Comparison of ENCODE assay signal across 24 mouse cellular contexts in genomic region chr9:77278055-77278454, GRCm38 (mm10).
DNase-seq lines count a peak whose midpoint lies in the region; ATAC-seq and TF ChIP-seq lines count a peak whose summit lies in the region.
"Had no signal": no experiment of that assay in that cellular context is flagged by ENCODE, and none has a peak within 500 bp of the region (broad histone marks: within the 10 kb centered on the region; RNA-seq: fewer than 3 reads in every experiment).

No protein-coding gene starts in this region.

- H3K9me3 ChIP-seq in forebrain, postnatal 0 days (ENCODE audit: low read length) = no peaks in the 10 kb centered on the region
- H3K9me3 ChIP-seq in forebrain, embryonic 14.5 days (replicated peaks; ENCODE audit: control insufficient read depth, low read length) = no peaks in the 10 kb centered on the region
- H3K9me3 ChIP-seq in heart, embryonic 13.5 days = no peaks in the 10 kb centered on the region
- H3K9me3 ChIP-seq in midbrain, embryonic 14.5 days (ENCODE audit: control insufficient read depth, low read length) = no peaks in the 10 kb centered on the region
- H3K9me3 ChIP-seq in midbrain, postnatal 0 days (ENCODE audit: low read length) = no peaks in the 10 kb centered on the region
- H3K9me3 ChIP-seq in intestine, embryonic 16.5 days (ENCODE audit: control insufficient read depth, low read length) = no peaks in the 10 kb centered on the region
- H3K9me3 ChIP-seq: embryonic facial prominence, embryonic 15.5 days; hindbrain, embryonic 12.5 days; limb, embryonic 10.5 days; liver, embryonic 15.5 days; lung, embryonic 15.5 days; megakaryocyte, embryonic 14.5 days; neural tube, embryonic 12.5 days had no signal

- TF ChIP-seq CTCF in forebrain, postnatal 0 days (IDR thresholded peaks at IDR 0.05; ENCODE audit: low read depth) = no peak
- no peak for TF ChIP-seq CTCF in midbrain, postnatal 0 days (IDR thresholded peaks at IDR 0.05)

- H3K36me3 ChIP-seq in forebrain, postnatal 0 days (ENCODE audit: insufficient read depth) = no peaks in the 10 kb centered on the region
- no peaks in the 10 kb centered on the region for H3K36me3 ChIP-seq in forebrain, embryonic 14.5 days (ENCODE audit: control insufficient read depth, insufficient read depth, low read length)
- H3K36me3 ChIP-seq in heart, embryonic 13.5 days = no peaks in the 10 kb centered on the region
- H3K36me3 ChIP-seq in midbrain, embryonic 14.5 days (ENCODE audit: control insufficient read depth, insufficient read depth, low read length) = no peaks in the 10 kb centered on the region
- no peaks in the 10 kb centered on the region for H3K36me3 ChIP-seq in midbrain, postnatal 0 days (ENCODE audit: insufficient read depth, low read length)
- no peaks in the 10 kb centered on the region for H3K36me3 ChIP-seq in intestine, embryonic 16.5 days (ENCODE audit: control insufficient read depth, insufficient read depth, low read length)
- H3K36me3 ChIP-seq: embryonic facial prominence, embryonic 15.5 days; hindbrain, embryonic 12.5 days; limb, embryonic 10.5 days; liver, embryonic 15.5 days; lung, embryonic 15.5 days; neural tube, embryonic 12.5 days had no signal

- no peak overlapping the region for H3K4me3 ChIP-seq in forebrain, postnatal 0 days (ENCODE audit: low read depth, low read length)
- no peak overlapping the region for H3K4me3 ChIP-seq in forebrain, embryonic 14.5 days (ENCODE audit: low read depth, low read length)
- no peak overlapping the region for H3K4me3 ChIP-seq in heart, embryonic 13.5 days
- no peak overlapping the region for H3K4me3 ChIP-seq in midbrain, embryonic 14.5 days (replicated peaks; ENCODE audit: low read depth, low read length)
- H3K4me3 ChIP-seq in midbrain, postnatal 0 days (ENCODE audit: low read depth, low read length) = no peak overlapping the region
- no peak overlapping the region for H3K4me3 ChIP-seq in intestine, embryonic 16.5 days (ENCODE audit: low read length)
- H3K4me3 ChIP-seq: embryonic facial prominence, embryonic 15.5 days; hindbrain, embryonic 12.5 days; limb, embryonic 10.5 days; liver, embryonic 15.5 days; lung, embryonic 15.5 days; megakaryocyte, embryonic 14.5 days; neural tube, embryonic 12.5 days had no signal

- H3K27me3 ChIP-seq in forebrain, postnatal 0 days (ENCODE audit: insufficient read depth, low read length) = no peaks in the 10 kb centered on the region
- no peaks in the 10 kb centered on the region for H3K27me3 ChIP-seq in forebrain, embryonic 14.5 days (replicated peaks; ENCODE audit: control insufficient read depth, insufficient read depth, low read length)
- no peaks in the 10 kb centered on the region for H3K27me3 ChIP-seq in heart, embryonic 13.5 days (replicated peaks)
- no peaks in the 10 kb centered on the region for H3K27me3 ChIP-seq in midbrain, embryonic 14.5 days (ENCODE audit: control insufficient read depth, insufficient read depth, low read length)
- H3K27me3 ChIP-seq in midbrain, postnatal 0 days (ENCODE audit: insufficient read depth, low read length) = no peaks in the 10 kb centered on the region
- H3K27me3 ChIP-seq in intestine, embryonic 16.5 days (replicated peaks; ENCODE audit: control insufficient read depth, insufficient read depth, low read length) = no peaks in the 10 kb centered on the region
- H3K27me3 ChIP-seq: embryonic facial prominence, embryonic 15.5 days; hindbrain, embryonic 12.5 days; liver, embryonic 15.5 days; lung, embryonic 15.5 days; megakaryocyte, embryonic 14.5 days; neural tube, embryonic 12.5 days had no signal

- WGBS in forebrain, postnatal 0 days = 21% methylated on average over 3 of the region's 3 CpGs
- WGBS in forebrain, embryonic 14.5 days = 16% methylated on average over 3 of the region's 3 CpGs
- WGBS in heart, embryonic 13.5 days = 62% methylated on average over 3 of the region's 3 CpGs
- 21% methylated on average over 3 of the region's 3 CpGs for WGBS in midbrain, embryonic 14.5 days
- WGBS in midbrain, postnatal 0 days = 15% methylated on average over 3 of the region's 3 CpGs
- WGBS in intestine, embryonic 16.5 days = 63% methylated on average over 3 of the region's 3 CpGs

- 0 out of 2 replicates have a peak, but pooled peaks cover 3% of the 10 kb centered on the region for H3K4me1 ChIP-seq in forebrain, postnatal 0 days (ENCODE audit: insufficient read depth)
- H3K4me1 ChIP-seq in forebrain, embryonic 14.5 days (ENCODE audit: control insufficient read depth, insufficient read depth, low read length) = peaks cover 16% of the 10 kb centered on the region; the same call in 1 of the 2 replicates
- peaks cover 39% of the 10 kb centered on the region for H3K4me1 ChIP-seq in heart, embryonic 13.5 days
- H3K4me1 ChIP-seq in midbrain, embryonic 14.5 days (ENCODE audit: control insufficient read depth, insufficient read depth, low read length) = 0 out of 2 replicates have a peak, but pooled peaks cover 4% of the 10 kb centered on the region
- H3K4me1 ChIP-seq in midbrain, postnatal 0 days (ENCODE audit: insufficient read depth, low read length) = no peaks in the 10 kb centered on the region; the same call in 1 of the 2 replicates
- H3K4me1 ChIP-seq in intestine, embryonic 16.5 days (ENCODE audit: control insufficient read depth, insufficient read depth, low read length) = peaks cover 6% of the 10 kb centered on the region
- H3K4me1 ChIP-seq: embryonic facial prominence, embryonic 15.5 days; hindbrain, embryonic 12.5 days; limb, embryonic 10.5 days; liver, embryonic 15.5 days; megakaryocyte, embryonic 14.5 days; neural tube, embryonic 12.5 days had no signal

- no peak for DNase-seq in forebrain, postnatal 0 days
- no peak for DNase-seq in forebrain, embryonic 14.5 days (ENCODE audit: low spot score)
- DNase-seq in heart, postnatal 14 days = no peak
- DNase-seq in midbrain, embryonic 14.5 days = peak; percentile 19
- DNase-seq in midbrain, postnatal 0 days (ENCODE audit: low spot score) = no peak
- peak; percentile 78 for DNase-seq in skeletal muscle tissue, adult 2 months (ENCODE audit: low read depth, low spot score)
- DNase-seq: adrenal gland, adult 8-10 months; cerebellum, adult 9-10 months; kidney, adult 11 months; liver; lung, postnatal 36 days; right cerebral cortex, postnatal 14 days; spleen, adult 18-20 months had no signal

- intact Hi-C loops in heart, postnatal 14 days (cut with DNase I) = no loop called here

- no peak overlapping the region for H3K27ac ChIP-seq in forebrain, postnatal 0 days (ENCODE audit: low read depth, low read length)
- H3K27ac ChIP-seq in forebrain, embryonic 14.5 days (ENCODE audit: low read depth, low read length) = no peak overlapping the region
- peak overlapping the region; percentile 86; the same call in 1 of the 2 replicates for H3K27ac ChIP-seq in heart, embryonic 13.5 days (replicated peaks)
- no peak overlapping the region for H3K27ac ChIP-seq in midbrain, embryonic 14.5 days (replicated peaks; ENCODE audit: low read depth, low read length)
- H3K27ac ChIP-seq in midbrain, postnatal 0 days (ENCODE audit: low read depth, low read length) = no peak overlapping the region
- H3K27ac ChIP-seq in intestine, embryonic 16.5 days (ENCODE audit: low read length) = no peak overlapping the region
- H3K27ac ChIP-seq: embryonic facial prominence, embryonic 15.5 days; hindbrain, embryonic 12.5 days; limb, embryonic 10.5 days; liver, embryonic 15.5 days; neural tube, embryonic 12.5 days had no signal

- H3K9ac ChIP-seq in forebrain, postnatal 0 days = peak overlapping the region; percentile 10; the same call in 1 of the 2 replicates
- no peak overlapping the region for H3K9ac ChIP-seq in forebrain, embryonic 14.5 days (ENCODE audit: low read length)
- H3K9ac ChIP-seq in heart, embryonic 13.5 days = peak overlapping the region; percentile 21; the same call in 1 of the 2 replicates
- H3K9ac ChIP-seq in midbrain, embryonic 14.5 days (replicated peaks; ENCODE audit: low read length) = no peak overlapping the region
- H3K9ac ChIP-seq in midbrain, postnatal 0 days (replicated peaks; ENCODE audit: low read length, poor library complexity, severe bottlenecking) = no peak overlapping the region
- H3K9ac ChIP-seq in intestine, embryonic 16.5 days (ENCODE audit: low read depth, low read length) = no peak overlapping the region
- H3K9ac ChIP-seq: embryonic facial prominence, embryonic 15.5 days; hindbrain, embryonic 12.5 days; liver, embryonic 15.5 days; lung, embryonic 15.5 days; neural tube, embryonic 12.5 days had no signal

- ATAC-seq in forebrain, postnatal 0 days = no peak
- no peak for ATAC-seq in forebrain, embryonic 14.5 days
- no peak for ATAC-seq in heart, embryonic 13.5 days (ENCODE audit: extremely low read depth, insufficient number of reproducible peaks, low FRiP score, low TSS enrichment)
- ATAC-seq in midbrain, embryonic 14.5 days (ENCODE audit: low FRiP score, low TSS enrichment) = no peak
- ATAC-seq in midbrain, postnatal 0 days (ENCODE audit: low FRiP score) = no peak
- ATAC-seq in intestine, embryonic 16.5 days = no peak
- ATAC-seq: activated CD4-positive, CD25-positive, alpha-beta regulatory T cell, adult 4 months; forebrain, embryonic 16.5 days had no signal

- no peak overlapping the region for H3K4me2 ChIP-seq in forebrain, postnatal 0 days (ENCODE audit: low read depth)
- H3K4me2 ChIP-seq in forebrain, embryonic 14.5 days (ENCODE audit: low read length) = no peak overlapping the region
- H3K4me2 ChIP-seq in heart, embryonic 13.5 days = no peak overlapping the region
- H3K4me2 ChIP-seq in midbrain, embryonic 14.5 days (ENCODE audit: low read length) = no peak overlapping the region
- H3K4me2 ChIP-seq in midbrain, postnatal 0 days (ENCODE audit: low read depth, low read length, poor library complexity, severe bottlenecking) = no peak overlapping the region
- no peak overlapping the region for H3K4me2 ChIP-seq in intestine, embryonic 16.5 days (ENCODE audit: low read depth, low read length)
- H3K4me2 ChIP-seq: embryonic facial prominence, embryonic 15.5 days; hindbrain, embryonic 12.5 days; liver, embryonic 15.5 days; lung, embryonic 15.5 days; neural tube, embryonic 12.5 days had no signal

Comparison
In these comparisons a context has a peak if more than half of its experiments do, and no peak if none do; other contexts are left out.
1. DNase-seq: peak in midbrain, embryonic 14.5 days (single experiment) and skeletal muscle tissue, adult 2 months (single experiment); none in forebrain, postnatal 0 days (single experiment), forebrain, embryonic 14.5 days (single experiment), heart, postnatal 14 days (0 of 2) and midbrain, postnatal 0 days (single experiment).
2. H3K9ac ChIP-seq: peak in forebrain, postnatal 0 days (single experiment) and heart, embryonic 13.5 days (single experiment); none in forebrain, embryonic 14.5 days (single experiment), midbrain, embryonic 14.5 days (single experiment), midbrain, postnatal 0 days (single experiment) and intestine, embryonic 16.5 days (single experiment).